Mouse (Mus musculus) frontal cortex, postnatal 10 days (tissue): ENCODE data around the gene Serpinb3d.
A peak's percentile ranks its signal among the peaks of the same experiment; 100 is the strongest.
"Not testable (repeated sequence)": the region's sequence is repeated elsewhere in the genome, so short reads cannot be mapped to it uniquely, and the experiment has no call there.

ENCODE experiments used
- DNase-seq, 2 experiments: peaks; one replicate each; pipeline ENCODE4 v3.0.0; 2022; ENCODE audit warnings: low spot score in 2 of 2, mixed read lengths in 1 of 2

Gene Serpinb3d

GRCm38 (mm10) chr1:107083406-107083805, at the start of gene Serpinb3d:
TSS of gene Serpinb3d (minus strand) at chr1:107083506.
- DNase-seq: no peak

GRCm38 (mm10) chr1:107127453-107127852, 44.1 kb upstream of the Serpinb3d start:
- peak in 1 of 2 experiments; percentile 8 for DNase-seq

- DNase-seq: no peak
These were observed 15.1 kb upstream of the Serpinb3d start for GRCm38 (mm10) chr1:107098417-107098816.

GRCm38 (mm10) chr1:107052203-107052602, 31.1 kb downstream of the Serpinb3d start, which contains the start of gene Serpinb3a:
TSS of gene Serpinb3a (minus strand) at chr1:107052303.
- DNase-seq: no peak

GRCm38 (mm10) chr1:107034236-107034635, 49.1 kb downstream of the Serpinb3d start:
- not testable (repeated sequence) for DNase-seq
